Mouse (Mus musculus) T-helper 2 cell (primary cell): Measurements from ENCODE around the gene Ahnak2.
"Not testable (repeated sequence)": the region's sequence is repeated elsewhere in the genome, so short reads cannot be mapped to it uniquely, and the experiment has no call there.

Experiments
- in situ Hi-C: fragments of 300-600 bp; cut with MboI, MseI; formaldehyde crosslinking; loops from one replicate; pipeline ENCODE4 v1.15.1; 2025; ENCODE audit warnings: high pct_unique_total_duplicates

Gene Ahnak2

GRCm38 (mm10) chr12:112821974-112822373 lies 19.5 kb upstream of the Ahnak2 start:
- in situ Hi-C loops: no loop called here

- in situ Hi-C loops: no loop called here
Observed at GRCm38 (mm10) chr12:112821216-112821615, 18.8 kb upstream of the Ahnak2 start.

GRCm38 (mm10) chr12:112820401-112820999 lies 18.0 kb upstream of the Ahnak2 start:
- in situ Hi-C loops: no loop called here

GRCm38 (mm10) chr12:112819057-112819662 lies 16.7 kb upstream of the Ahnak2 start:
- in situ Hi-C loops: no loop called here

GRCm38 (mm10) chr12:112816866-112817265 lies 14.4 kb upstream of the Ahnak2 start:
- in situ Hi-C loops: not testable (repeated sequence)

- in situ Hi-C loops: no loop called here
Observed at GRCm38 (mm10) chr12:112816294-112816693, 13.8 kb upstream of the Ahnak2 start.

GRCm38 (mm10) chr12:112814682-112815470 lies 12.4 kb upstream of the Ahnak2 start:
- in situ Hi-C loops: no loop called here

- in situ Hi-C loops: no loop called here
Observed at GRCm38 (mm10) chr12:112813370-112813769, 10.9 kb upstream of the Ahnak2 start.

- in situ Hi-C loops: no loop called here
Observed at GRCm38 (mm10) chr12:112810092-112810885, 7.8 kb upstream of the Ahnak2 start.

- in situ Hi-C loops: loop anchor here (5.0 to 10.0 kb wide), 3 partner anchors 67 to 135 kb away; partner anchors contain the start of gene Nudt14
Observed at GRCm38 (mm10) chr12:112809641-112810040, 7.2 kb upstream of the Ahnak2 start.

GRCm38 (mm10) chr12:112808587-112809364 lies 6.3 kb upstream of the Ahnak2 start, which contains the start of gene Clba1:
Gene Clba1, plus strand, starts transcription at chr12:112808937.
- in situ Hi-C loops: loop anchor here (5.0 to 10.0 kb wide), 3 partner anchors 66 to 136 kb away; partner anchors contain the start of gene Nudt14

GRCm38 (mm10) chr12:112808212-112808586 lies 5.7 kb upstream of the Ahnak2 start:
- in situ Hi-C loops: loop anchor here (5.0 to 10.0 kb wide), 3 partner anchors 66 to 137 kb away; partner anchors contain the start of gene Nudt14

- in situ Hi-C loops: loop anchor here (5.0 to 10.0 kb wide), 3 partner anchors 65 to 137 kb away; partner anchors contain the start of gene Nudt14
Observed at GRCm38 (mm10) chr12:112807796-112808195, 5.3 kb upstream of the Ahnak2 start.

GRCm38 (mm10) chr12:112806044-112806443 lies 3.6 kb upstream of the Ahnak2 start:
- in situ Hi-C loops: loop anchor here (5.0 to 10.0 kb wide), 3 partner anchors 64 to 139 kb away; partner anchors contain the start of gene Nudt14

- in situ Hi-C loops: loop anchor here (5.0 to 10.0 kb wide), 2 partner anchors 48 to 141 kb away; partner anchors contain the start of gene Nudt14
Observed at GRCm38 (mm10) chr12:112804046-112804445, 1.6 kb upstream of the Ahnak2 start.

- in situ Hi-C loops: loop anchor here (5.0 to 10.0 kb wide), 2 partner anchors 49 to 142 kb away; partner anchors contain the start of gene Nudt14
Observed at GRCm38 (mm10) chr12:112802917-112803316, 460 bp upstream of the Ahnak2 start.

GRCm38 (mm10) chr12:112800476-112800875 lies 2.0 kb downstream of the Ahnak2 start:
- in situ Hi-C loops: loop anchor here (5.0 to 10.0 kb wide), 2 partner anchors 52 to 144 kb away; partner anchors contain the start of gene Nudt14

GRCm38 (mm10) chr12:112799237-112799970 lies 3.1 kb downstream of the Ahnak2 start:
- in situ Hi-C loops: loop anchor here (10.0 kb wide), 1 partner anchor 635 kb away; no protein-coding TSS in a partner anchor

GRCm38 (mm10) chr12:112798716-112799115 lies 3.7 kb downstream of the Ahnak2 start:
- in situ Hi-C loops: loop anchor here (10.0 kb wide), 1 partner anchor 636 kb away; no protein-coding TSS in a partner anchor
